Mouse (Mus musculus): ENCODE results near the gene Hmgxb4.

Gene Hmgxb4

DNA sequence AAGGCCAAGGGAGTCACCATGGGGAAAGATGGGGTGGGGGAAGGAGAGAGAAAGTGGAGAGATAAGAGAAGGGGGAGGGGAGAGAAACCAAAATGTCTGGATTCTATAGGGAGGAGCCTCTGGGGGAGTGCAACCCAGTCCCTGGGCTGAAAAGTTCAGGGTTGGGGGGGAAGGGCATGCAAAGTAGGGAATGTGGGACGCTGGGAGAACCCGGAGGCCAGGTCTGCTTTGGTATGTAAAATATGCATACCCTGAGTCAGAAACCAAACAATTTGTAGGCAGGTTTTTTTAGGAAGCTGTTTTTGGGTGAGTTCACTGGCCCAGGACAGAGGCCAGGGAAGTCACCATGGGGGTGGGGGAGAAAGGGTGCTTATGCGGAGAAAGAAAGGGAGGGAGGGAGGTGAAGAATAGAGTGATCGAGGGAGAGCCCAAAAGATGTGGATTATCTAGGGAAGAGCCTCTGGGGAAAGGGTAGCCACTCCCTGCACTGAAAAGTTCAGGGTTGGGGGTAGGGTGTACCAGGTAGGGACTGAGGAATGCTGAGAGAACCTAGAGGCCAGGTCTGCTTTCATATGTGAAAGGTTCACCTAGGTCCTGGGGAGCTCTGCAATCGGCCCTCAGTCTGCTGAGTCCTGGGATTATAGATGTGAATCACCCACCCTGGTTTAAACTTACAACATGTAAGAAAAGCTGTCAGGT, 25.3 kb downstream of the Hmgxb4 start:
- DNase-seq (ENCODE audit: low read depth in 2 of 2, low spot score in 2 of 2) = no peak

DNA sequence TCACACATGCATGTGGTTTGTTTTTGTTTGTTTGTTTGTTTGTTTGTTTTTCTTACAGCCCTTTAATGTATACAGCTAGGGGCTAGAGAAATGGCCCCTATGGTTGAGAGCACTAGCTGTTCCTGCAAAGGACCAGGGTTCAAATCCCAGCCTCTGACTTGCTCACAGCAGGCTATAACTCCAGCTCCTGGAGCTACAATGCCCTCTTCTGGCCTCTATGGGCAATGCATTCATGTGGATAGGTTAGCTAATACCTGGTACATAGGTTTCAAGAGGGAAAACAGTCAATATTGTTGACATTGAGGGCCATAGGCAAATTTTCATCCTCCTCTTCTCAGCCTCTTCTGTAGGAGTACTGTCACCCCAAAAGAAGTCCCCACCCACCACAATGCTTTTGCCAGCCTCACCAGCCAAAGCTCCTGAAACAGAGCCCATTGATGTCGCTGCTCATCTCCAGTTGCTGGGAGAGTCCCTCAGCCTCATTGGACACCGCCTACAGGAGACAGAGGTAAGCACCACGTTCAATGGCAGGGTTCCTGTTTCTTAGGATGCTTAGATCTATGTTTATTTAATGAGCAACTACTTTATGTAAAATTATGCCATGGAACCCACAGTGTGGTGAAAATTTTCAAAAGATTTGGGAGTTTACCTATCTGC, 30.6 kb downstream of the Hmgxb4 start:
- DNase-seq (ENCODE audit: low read depth in 2 of 2, low spot score in 2 of 2) = peak in 1 of 2 experiments; percentile 6

DNA sequence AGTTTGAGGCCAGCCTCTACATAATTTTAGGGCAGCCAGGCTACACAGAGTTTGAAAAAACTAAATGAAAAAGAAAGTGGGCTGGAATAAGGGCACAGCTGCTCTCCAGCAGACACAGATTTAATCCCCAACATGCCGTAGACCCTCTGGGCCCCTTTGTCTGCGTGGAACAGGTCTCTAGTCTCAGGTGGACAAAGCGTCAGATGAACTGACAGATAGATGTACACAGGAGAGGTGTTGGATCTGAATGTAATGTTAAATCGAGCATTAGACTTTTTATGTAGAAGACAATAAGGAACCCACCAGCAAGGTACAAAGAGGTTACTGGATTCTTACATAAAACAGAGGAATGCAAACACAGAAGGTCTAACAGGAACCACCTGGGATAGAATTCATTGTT, 32.7 kb downstream of the Hmgxb4 start:
- DNase-seq (ENCODE audit: low read depth in 2 of 2, low spot score in 2 of 2) = no peak

DNA sequence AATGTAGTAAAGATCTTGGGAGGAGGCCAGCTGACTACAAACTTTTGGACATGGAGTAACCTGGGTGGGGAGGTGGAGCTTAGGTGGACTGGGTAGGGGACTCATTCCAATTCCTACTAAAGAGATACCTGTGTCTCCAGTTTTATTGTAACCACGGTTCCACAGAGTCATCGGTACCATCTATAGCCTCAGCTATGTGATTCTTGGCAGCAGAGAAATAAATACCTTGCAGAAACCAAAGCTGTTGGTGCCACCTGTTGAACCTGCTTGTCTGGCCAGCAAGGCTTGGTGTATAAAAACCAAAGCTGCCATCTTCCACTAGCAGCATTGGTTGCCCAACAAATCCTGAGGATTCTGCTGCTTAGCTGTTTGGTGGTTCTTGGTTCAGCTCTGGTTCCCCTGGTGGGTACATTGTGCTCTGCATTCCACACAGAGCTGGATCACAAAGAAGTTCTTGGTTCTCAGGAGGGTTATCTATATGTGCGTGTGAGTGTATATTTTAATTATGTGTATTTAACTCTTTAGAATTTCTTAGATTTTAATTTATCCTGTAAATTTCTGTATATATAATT, 37.4 kb downstream of the Hmgxb4 start:
- no peak for DNase-seq (ENCODE audit: low read depth in 2 of 2, low spot score in 2 of 2)

DNA sequence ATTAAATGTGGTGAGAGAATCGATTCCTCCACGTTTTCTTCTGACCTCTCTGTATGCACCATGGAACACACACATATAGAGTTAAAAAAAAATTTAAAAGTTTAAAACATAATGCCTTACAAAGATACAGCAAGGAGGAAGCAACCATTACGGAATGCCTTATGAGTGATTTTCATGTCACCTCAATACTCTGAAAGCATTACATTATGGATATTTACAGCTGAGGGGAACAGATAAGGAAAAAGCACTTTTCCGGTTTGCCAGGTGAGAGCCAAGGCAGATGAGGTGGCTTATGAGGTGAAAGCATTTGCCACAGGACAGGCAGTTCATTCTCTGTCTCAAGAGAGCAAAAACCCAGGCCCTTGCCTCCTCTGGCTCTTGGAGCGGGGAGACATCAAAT, 39.8 kb downstream of the Hmgxb4 start:
- no peak for DNase-seq (ENCODE audit: low read depth in 2 of 2, low spot score in 2 of 2)

DNA sequence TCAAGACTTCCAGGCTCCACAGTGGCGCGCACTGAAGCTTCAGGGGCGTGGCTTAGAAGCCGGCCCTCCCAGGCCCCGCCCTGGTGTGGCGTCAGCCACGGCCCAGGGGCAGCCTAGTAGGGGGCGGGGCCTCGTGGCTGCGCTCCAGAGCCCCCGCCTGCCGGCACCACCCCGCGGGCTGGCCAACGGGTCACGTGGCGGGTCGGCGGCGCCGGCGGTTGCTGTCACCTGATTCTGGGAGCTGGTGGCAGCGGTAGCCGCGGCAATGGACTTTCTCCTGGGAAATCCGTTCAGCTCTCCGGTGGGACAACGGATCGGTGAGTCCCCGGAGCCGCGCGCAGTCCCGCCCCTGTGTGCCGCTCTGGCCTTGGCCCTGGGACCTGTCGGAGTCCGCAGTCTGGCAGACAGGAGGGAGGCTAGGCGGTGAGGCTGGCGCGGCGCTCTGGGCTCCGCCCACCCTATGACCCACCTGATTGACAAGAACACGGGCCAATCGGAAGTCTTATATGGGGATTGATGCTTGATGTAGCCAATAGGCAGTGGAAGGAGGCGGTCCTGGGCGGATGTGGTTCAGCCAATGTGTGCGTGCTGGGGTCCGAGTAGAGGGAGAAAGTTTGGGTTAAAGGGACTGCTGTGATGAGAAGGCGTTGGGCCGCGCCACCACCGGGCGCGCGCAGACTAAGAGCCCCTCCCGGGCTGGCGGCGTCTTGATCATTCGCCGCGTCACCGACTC, 40.5 kb downstream of the Hmgxb4 start, which contains the start of gene Tom1:
Tom1 (plus strand) TSS at position 195 of the 733 bp plus-strand sequence.
- peak; percentile 97 to 98 for DNase-seq (ENCODE audit: low read depth in 2 of 2, low spot score in 2 of 2)

DNA sequence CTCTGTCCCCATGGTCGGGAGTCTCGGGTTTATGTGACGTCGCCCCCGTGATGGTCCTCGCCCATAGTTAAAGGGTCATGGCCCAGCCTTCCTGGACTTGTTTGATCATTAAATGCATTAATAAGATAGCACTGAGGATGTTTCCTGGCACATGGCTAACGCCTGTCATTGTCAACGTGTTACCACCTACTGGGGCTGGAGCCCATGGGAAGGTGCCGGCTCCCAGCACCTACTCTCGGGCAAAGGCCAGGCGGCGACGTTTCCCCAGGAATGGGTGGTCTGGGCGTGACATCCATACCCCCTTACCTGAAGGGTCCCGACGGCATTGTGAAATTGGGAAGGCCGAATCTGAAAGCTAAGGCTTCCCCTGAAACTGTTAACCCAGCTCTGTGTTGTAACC, 41.1 kb downstream of the Hmgxb4 start:
- no peak for DNase-seq (ENCODE audit: low read depth in 2 of 2, low spot score in 2 of 2)

DNA sequence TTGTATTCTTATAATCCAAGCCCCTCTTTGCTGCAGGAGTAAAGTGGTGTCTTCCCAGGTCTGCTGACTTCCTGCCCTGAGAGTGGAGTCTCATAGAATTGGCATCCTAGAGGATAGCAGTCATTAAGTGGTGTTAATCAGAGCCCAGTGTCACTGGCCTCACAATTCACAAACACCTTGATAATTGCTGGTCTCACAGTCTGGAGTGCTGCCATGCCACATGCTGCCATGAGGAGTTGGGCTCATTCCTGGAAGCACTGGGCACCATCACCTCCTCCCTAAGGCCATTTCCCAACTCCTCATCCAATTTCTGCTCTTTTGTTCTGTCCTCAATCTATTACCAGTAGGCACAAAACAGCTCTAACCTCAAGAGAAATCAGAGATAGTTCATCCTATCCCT, 42.5 kb downstream of the Hmgxb4 start:
- DNase-seq (ENCODE audit: low read depth in 2 of 2, low spot score in 2 of 2) = no peak

DNA sequence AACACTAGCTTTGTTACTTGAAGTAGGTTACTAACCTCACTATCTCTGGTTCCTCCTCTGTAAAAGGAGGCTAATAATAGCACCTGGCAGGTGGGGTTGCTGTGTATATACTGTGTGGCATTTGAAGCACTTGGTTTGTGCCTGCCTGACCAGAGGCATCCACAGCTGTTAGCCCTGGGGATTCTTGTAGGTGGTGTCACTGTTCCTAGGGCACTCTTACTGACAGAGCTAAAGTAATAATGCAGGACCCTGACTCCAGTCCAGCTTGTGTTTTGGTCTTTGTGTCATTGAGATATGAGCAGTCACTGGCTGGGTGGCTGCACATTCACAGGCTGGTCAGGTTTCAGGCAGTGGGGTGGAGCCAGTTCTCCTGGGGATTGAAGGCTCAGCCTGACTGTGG, 45.3 kb downstream of the Hmgxb4 start:
- no peak for DNase-seq (ENCODE audit: low read depth in 2 of 2, low spot score in 2 of 2)

DNA sequence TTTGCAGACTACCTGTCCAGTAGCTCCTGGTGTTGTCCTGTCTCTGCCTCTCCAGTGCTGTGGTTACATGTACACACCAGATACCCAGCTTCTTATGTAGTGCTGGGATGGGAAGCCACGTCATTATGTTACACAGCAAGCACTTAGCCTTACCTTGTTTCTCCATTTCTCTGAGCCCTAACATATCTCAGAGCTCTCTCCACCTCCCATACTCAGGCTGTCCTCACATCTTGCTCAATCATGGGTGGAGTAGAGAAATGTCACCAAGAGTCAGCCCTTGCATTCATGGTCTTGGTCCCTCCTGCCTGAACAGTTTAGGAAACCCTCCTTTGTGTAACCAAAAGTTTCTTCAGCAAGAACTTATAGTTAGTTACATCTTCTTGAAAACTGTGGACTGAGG, 46.6 kb downstream of the Hmgxb4 start:
- DNase-seq (ENCODE audit: low read depth in 2 of 2, low spot score in 2 of 2) = no peak

DNA sequence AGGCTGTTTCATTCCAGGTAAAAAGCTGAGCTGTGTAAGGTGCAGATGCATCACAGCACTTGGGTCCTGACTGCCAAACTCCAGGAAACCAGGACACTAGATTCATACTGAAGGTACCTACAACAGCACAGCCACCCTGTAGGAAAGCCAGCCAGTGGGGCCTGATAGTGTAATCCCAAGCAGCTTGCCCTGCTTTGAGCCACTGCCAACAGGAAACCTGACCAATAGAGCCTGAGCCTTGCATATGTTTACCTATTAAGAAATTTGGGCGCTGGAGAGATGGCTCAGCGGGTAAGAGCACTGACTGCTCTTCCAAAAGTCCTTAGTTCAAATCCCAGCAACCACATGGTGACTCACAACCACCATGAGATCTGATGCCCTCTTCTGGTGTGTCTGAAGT, 49.0 kb downstream of the Hmgxb4 start:
- DNase-seq (ENCODE audit: low read depth in 2 of 2, low spot score in 2 of 2) = no peak

DNA sequence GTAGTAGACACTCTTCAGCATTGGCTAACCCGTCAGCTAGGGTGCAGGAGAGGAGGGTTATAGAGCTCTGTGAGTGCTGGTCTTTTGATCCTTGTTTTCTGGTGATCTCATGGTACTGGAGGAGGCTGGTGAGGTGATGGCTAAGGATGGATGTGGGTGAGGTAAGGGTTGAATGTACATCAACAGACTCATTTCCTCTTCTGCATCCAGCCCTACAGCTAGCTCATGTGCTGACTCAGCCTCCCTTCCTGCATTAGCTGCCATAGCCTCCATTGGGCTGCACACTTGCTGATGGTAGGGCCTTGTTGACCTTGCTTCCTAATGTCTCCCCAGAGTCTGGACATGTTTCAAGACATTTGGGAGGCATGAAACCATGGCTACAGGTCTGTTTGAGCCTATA, 49.8 kb downstream of the Hmgxb4 start:
- DNase-seq (ENCODE audit: low read depth in 2 of 2, low spot score in 2 of 2) = no peak

DNA sequence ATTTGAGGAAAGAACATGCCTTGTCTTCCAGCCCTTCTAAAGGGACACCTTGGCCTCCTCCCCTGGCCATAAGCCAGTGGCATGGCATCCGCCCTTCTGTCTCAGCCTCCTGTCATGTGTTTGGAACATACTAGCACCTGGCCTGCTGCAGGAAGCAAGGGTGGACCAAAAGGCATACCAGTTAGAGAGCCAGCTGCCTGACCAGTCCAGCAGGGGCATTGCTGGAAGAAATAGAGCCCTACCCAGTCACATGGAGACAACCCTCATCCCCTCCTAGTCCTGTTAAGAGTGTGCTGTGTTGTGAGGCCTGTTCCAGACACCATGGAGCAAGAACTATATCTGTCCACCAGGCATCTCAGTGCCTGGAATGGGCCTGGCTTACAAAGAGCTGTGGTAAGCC, 53.1 kb downstream of the Hmgxb4 start:
- no peak for DNase-seq (ENCODE audit: low read depth in 2 of 2, low spot score in 2 of 2)

DNA sequence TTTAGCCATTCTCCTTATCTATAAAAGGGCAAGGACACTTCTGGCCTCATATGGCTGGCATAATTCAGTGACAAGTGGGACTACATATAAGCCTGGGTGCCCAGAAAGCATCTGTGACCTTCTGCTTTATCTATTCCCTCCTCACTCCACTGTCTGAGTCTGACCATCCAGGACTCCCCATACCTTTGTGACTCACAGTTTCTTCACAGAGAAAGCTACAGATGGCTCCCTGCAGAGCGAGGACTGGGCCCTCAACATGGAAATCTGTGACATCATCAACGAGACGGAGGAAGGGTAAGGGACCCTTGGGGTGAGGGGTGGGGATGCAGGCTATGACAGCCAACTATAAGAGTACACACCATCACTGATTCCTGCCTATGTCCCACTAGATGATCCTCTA, 54.6 kb downstream of the Hmgxb4 start:
- DNase-seq (ENCODE audit: low read depth in 2 of 2, low spot score in 2 of 2) = no peak

DNA sequence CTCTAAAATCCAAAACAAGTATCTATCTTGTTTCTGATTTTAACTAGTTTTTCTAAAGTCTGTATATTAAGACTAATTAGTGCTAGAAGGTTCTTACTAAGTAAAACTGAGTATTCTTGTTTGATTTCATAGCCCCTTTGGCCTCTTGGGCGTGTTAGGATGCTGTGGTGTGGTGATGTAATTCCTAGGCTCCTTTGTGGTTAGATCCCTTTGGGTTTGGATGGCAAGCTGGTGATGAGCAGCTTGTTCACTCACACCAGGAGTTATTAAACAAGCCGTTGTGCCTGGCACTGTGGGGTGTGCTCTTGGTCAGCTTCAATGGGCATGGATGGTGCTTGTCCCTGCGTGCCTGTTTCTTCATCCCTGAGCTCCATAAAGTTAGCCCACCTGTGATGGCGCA, 60.2 kb downstream of the Hmgxb4 start:
- DNase-seq (ENCODE audit: low read depth in 2 of 2, low spot score in 2 of 2) = no peak

DNA sequence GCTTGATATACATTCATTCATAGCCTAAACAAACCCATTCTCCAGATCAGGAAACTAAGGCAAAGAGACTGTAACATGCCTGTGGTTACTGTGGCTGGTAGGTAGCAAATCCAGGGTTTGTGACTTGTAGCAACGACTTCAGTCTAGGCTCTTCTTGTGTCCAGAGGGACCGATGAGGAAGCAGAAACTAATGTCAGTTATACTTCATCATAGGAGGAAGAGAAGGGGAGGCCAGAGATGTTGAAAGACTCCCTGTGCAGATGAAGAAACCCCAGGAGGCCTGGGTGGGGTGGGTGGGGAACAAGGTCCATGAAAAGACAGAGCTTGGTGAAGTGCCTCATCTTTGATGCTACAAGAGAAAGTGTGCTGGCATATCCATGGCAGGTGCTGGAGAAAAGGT, 62.5 kb downstream of the Hmgxb4 start:
- no peak for DNase-seq (ENCODE audit: low read depth in 2 of 2, low spot score in 2 of 2)

DNA sequence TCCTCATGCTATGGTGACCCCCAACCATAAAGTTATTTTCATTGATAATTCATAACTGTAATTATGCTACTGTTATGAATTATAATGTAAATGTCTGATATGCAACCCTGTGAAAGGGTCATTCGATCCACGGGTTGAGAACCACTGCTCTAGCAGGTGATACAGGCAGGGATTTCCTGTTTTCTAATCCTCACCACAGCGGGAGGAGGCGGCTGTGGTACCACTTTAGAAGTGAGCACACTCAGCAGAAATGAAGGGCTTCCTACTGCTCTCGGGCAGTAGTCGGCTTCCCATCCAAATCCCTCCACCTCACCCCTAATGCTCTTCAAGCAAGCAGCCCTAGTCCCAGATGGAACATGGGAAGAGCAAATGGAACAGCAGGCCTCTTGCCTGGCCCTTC, 66.9 kb downstream of the Hmgxb4 start:
- DNase-seq (ENCODE audit: low read depth in 2 of 2, low spot score in 2 of 2) = no peak

DNA sequence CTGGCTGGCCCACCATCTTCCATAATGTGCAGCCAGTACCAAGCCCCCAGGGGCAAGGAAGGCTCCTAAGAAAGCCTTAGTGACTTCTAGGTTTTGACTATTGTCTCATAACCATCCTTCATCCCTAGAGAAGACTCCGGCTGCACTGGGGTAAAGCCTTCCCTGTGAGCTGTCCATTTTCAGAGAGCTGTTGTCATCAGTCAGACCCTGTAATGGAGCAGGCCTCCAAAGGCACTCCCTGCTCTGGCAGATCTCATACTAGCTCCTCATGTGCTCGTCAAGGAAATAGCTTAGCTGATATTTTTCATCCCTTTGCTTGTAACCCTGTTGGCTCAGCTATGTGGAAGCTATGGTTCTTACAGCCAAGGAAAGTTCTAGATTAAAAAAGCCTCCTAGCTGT, 67.7 kb downstream of the Hmgxb4 start:
- no peak for DNase-seq (ENCODE audit: low read depth in 2 of 2, low spot score in 2 of 2)

DNA sequence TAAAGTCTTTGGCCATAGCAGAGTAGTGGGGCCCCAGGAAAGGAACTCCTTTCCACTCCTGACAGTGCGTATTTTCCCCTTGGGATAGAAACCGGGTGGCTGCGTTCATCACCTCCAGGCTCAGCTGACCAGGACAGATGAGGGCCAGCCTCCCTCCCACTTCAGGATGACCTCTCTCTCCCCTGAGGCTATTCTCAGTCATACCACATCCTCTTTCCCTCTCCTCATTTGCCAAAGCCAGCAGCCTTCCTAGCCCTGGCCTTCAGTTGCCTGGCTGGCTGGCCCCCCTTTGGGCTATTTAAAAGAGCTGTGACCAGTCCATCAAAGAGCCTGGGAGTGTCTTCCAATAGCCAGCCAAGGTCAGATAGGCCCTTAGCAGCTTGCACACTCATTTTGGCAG, 70.1 kb downstream of the Hmgxb4 start:
- DNase-seq (ENCODE audit: low read depth in 2 of 2, low spot score in 2 of 2) = no peak

DNA sequence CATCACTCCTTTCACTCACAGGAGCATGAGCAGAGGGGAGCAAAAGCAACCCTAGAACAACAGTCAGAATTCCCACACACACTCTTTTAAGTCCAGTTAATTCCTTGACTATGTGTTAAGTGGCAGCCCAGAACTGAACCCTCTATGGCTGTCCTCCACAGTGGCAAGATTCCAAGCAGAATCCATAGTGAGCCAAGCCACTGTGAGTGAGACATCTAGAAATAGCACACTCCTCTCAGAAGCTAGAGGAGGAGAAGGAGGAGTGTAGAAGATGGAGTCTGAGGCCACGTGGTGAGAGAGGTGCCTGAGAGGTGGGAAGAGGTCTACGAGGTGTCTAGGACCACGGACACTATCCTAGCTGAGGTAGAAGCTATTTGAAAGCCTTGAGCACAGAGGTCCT, 71.6 kb downstream of the Hmgxb4 start:
- DNase-seq (ENCODE audit: low read depth in 2 of 2, low spot score in 2 of 2) = no peak

DNA sequence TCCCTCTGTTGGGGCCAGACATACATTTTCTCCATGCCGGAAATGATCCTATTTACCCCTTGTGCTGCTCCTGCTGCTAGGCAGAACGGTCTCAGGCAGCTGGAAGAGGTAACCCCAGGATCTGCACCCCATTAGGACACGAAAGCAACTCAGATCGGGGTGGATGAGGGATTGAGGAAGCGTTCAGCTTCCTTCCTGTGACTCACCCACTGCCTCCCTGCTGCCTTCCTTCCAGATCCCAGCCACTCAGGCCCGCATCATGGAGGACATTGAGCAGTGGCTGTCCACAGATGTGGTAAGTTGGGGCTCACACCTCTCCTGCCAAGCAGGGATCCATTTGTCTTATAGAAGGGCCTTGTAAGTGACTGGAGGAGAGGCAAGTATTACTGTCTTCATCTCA, 74.1 kb downstream of the Hmgxb4 start:
- no peak for DNase-seq (ENCODE audit: low read depth in 2 of 2, low spot score in 2 of 2)

DNA sequence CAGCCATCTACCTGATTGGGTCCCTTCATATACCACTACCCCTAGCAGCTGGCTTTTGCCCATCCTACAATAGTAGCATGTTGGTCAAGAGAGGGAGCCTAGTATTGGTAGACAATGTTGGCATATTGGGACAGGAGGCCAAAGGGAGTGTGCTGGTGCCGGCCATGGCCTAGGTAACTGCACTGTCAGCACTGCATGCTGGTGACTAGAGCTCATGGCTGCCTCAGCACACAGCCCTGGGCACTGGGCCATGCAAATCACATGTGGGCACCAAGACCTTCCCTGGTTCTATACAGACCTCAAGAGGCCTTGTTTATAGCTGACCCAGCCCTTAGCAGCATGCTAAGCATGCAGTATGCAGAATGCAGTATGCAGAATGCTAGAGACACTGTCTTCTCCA, 77.1 kb downstream of the Hmgxb4 start:
- no peak for DNase-seq (ENCODE audit: low read depth in 2 of 2, low spot score in 2 of 2)
